Mouse (Mus musculus) liver, adult 2 months (tissue): ENCODE data around the gene Myo6.

Experiments
- CTCF ChIP-seq: fragments of 200-500 bp; IDR thresholded peaks from 2 replicates; pipeline ENCODE4 v1.5.1; 2011; ENCODE audit warnings: low read depth, low read length, control low read depth
- POLR2A ChIP-seq: fragments of 200-500 bp; IDR thresholded peaks from 2 replicates; pipeline ENCODE4 v1.6.1; 2011; ENCODE audit warnings: low read length, control low read depth; ENCODE audit not compliant: insufficient read depth; ENCODE audit errors: extremely low read depth

GRCm38 (mm10) chr9:80315922-80316321, 151.1 kb downstream of the Myo6 start:
- no peak for TF ChIP-seq POLR2A
- TF ChIP-seq CTCF = no peak
